Mouse (Mus musculus): ENCODE data around the gene Gm20458. TPM values are rescaled to one million over a fixed set of nuclear protein-coding genes. Genes with fewer than 3 reads are reported as not detected.

Gene Gm20458
- total RNA-seq, 2 experiments from 2014 or later, result 5.4 to 9.9 TPM

- DNase-seq (ENCODE audit: low spot score in 2 of 2), result no peak
These were observed 27.4 kb upstream of the Gm20458 start for GRCm38 (mm10) chr2:164433278-164433895.

GRCm38 (mm10) chr2:164434681-164435080, 26.1 kb upstream of the Gm20458 start:
- no peak for DNase-seq (ENCODE audit: low spot score in 2 of 2)

GRCm38 (mm10) chr2:164435216-164436090, 25.3 kb upstream of the Gm20458 start:
- DNase-seq (ENCODE audit: low spot score in 2 of 2), result no peak

GRCm38 (mm10) chr2:164436215-164436913, 24.4 kb upstream of the Gm20458 start:
- DNase-seq (ENCODE audit: low spot score in 2 of 2), result peak in 1 of 2 experiments; percentile 50

GRCm38 (mm10) chr2:164436961-164437360, 23.8 kb upstream of the Gm20458 start:
- DNase-seq (ENCODE audit: low spot score in 2 of 2), result no peak

- no peak for DNase-seq (ENCODE audit: low spot score in 2 of 2)
These were observed 23.1 kb upstream of the Gm20458 start for GRCm38 (mm10) chr2:164437710-164438109.

DNA sequence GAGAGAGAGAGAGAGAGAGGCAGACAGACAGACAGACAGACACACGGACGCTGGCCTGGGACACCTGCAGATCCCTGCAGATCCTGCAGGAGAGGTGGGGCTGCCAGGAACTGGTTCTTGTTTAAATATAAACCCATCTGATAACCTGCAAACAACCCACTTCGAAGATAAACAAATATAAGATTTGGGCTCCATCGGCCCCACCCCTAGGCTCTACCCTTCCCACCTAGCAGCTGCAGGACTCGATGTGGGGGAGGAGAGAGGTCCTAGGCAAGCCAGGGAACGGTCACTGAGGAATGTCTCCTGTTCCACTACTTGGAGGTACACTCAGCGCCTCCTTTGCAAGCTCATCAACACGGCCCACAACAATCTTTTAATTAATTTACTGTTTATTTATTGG, 22.5 kb upstream of the Gm20458 start:
- DNase-seq (ENCODE audit: low spot score in 2 of 2), result no peak

DNA sequence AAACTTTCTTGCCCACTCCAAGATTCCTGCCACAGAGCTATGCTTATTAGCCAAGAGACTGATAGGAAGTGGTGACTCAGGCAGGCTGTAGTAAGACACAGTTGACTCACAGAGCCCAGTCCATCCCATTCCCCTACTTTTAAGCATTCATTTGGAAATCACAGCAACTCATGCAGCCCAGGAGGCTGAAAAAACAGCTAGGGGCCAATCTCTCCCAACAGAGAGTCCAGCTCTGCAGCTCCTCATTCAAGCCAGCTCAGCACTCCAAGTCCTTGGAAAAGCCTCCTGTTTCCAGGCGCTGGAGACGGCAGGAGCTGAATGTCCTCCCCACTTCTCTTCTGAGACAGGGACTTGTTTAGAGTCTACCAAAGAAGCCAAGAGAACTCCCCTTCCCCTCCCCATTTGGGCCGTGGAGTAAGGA, 21.8 kb upstream of the Gm20458 start:
- peak in 1 of 2 experiments; percentile 64 for DNase-seq (ENCODE audit: low spot score in 2 of 2)

- DNase-seq (ENCODE audit: low spot score in 2 of 2), result no peak
These were observed 20.5 kb upstream of the Gm20458 start for GRCm38 (mm10) chr2:164440314-164440713.

- DNase-seq (ENCODE audit: low spot score in 2 of 2), result no peak
These were observed 19.6 kb upstream of the Gm20458 start for GRCm38 (mm10) chr2:164441155-164441554.

- DNase-seq (ENCODE audit: low spot score in 2 of 2), result no peak
These were observed 19.0 kb upstream of the Gm20458 start for GRCm38 (mm10) chr2:164441731-164442130.

- DNase-seq (ENCODE audit: low spot score in 2 of 2), result no peak
These were observed 18.3 kb upstream of the Gm20458 start for GRCm38 (mm10) chr2:164442315-164443050.

DNA sequence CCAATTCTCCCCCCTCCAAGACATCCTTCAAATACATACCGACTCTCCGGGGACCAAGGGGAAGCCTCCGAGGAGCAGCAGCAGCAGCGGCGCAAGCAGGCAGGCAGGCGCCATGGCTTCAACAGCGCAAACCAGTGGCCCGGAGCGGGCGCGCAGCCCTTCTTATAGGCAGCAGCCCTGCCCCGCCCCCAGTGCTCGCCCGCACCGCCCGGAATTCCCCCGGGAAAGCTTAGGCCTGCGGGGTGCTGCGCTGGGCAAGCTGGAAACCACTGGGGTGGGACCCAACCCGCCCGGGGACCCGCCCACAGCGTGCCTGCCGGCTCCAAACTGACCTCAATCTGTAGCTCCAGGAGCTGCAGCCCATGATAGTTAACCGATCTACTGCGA, 17.7 kb upstream of the Gm20458 start:
- peak; percentile 47 to 73 for DNase-seq (ENCODE audit: low spot score in 2 of 2)

GRCm38 (mm10) chr2:164443460-164444000, 17.2 kb upstream of the Gm20458 start, which contains the start of gene Sdc4:
Gene Sdc4, minus strand, starts transcription at chr2:164443887.
- no peak for DNase-seq (ENCODE audit: low spot score in 2 of 2)

DNA sequence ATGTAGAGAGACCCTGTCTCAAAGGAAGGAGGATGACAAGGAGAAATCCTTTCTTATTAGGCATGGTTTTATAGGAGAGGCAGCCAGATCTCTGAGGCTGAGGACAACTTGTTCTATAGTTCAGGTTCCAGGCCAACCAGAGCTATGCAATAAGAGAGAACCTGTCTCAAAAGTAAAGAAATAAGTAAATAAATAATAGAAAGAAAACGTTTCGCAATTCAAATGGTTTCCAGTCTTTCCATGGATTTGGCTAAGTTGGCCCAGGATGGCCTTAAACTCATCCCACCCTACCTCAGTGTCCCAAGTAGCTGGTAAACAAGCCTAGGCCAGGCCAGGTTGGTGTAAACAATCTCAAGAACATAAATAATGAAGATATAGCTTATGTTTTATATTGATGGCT, 16.1 kb upstream of the Gm20458 start:
- no peak for DNase-seq (ENCODE audit: low spot score in 2 of 2)

GRCm38 (mm10) chr2:164445399-164446085, 15.2 kb upstream of the Gm20458 start:
- DNase-seq (ENCODE audit: low spot score in 2 of 2), result no peak

DNA sequence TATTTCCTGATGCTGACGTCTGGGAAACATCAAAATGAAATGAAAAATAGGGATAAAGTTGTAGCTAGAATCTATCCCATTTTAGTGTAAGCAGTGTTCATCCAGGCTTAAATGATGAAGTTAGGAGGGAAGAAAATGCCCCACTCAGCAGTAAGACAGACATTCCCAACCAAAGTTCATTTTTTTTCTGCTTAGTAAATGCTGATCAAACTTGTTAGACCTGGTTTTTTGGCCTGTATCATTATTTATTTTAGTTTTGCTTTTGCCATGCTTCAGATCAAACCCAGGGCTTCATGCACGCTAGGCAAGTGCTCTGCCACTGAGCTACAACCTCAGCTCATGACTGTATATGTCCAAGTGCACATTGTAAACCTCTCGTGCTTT, 14.7 kb upstream of the Gm20458 start:
- no peak for DNase-seq (ENCODE audit: low spot score in 2 of 2)

DNA sequence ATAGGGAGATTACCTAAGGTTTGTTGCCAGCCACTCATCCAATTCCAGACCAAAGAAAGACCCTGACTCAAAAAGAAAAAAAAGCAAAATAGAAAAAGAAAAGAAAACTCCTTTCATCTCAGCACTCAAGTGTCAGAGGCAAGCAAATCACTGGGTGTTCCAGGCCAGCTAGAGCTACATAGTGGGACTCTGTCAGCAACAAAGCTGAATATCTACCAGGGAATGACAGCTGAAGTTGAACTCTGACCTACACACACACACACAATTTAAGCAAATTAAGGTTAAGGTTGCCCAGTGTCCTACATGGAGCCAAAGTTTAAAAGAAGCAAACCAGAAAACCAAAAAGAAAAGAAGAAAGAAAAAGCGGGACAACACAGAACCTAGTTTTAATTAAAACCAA, 12.6 kb upstream of the Gm20458 start:
- no peak for DNase-seq (ENCODE audit: low spot score in 2 of 2)

DNA sequence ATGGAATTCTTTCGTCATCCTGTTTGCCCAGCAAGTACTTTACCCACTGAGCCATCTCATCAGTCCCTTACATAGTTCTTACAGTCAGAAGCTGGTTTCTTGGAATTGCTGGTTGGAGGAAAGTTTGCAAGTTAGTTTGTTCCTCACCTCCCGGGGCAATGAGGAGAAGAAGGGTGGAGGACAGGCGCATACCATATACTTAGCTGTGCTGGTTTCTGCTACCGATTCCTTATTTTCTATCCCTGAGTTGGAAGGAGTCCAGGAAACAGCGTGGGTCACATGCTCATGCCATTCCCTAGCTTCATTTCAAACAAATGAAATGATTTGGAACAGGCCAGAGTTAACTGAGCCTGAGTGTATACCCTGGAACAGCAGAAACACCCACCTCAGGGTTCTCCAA, 11.8 kb upstream of the Gm20458 start:
- DNase-seq (ENCODE audit: low spot score in 2 of 2), result no peak

GRCm38 (mm10) chr2:164449341-164450042, 11.3 kb upstream of the Gm20458 start:
- DNase-seq (ENCODE audit: low spot score in 2 of 2), result no peak

Measured in layer of hippocampus, adult 18-20 months (tissue).